26 mouse cellular contexts compared by ENCODE assay signal in genomic region chr14:87455630-87456175, GRCm38 (mm10). TPM values are rescaled to one million over a fixed set of nuclear protein-coding genes. Genes with fewer than 3 reads are reported as not detected.
A peak's percentile ranks its signal among the peaks of the same experiment; 100 is the strongest.
DNase-seq lines count a peak whose midpoint lies in the region; ATAC-seq lines count a peak whose summit lies in the region.
"Had no signal": no experiment of that assay in that cellular context is flagged by ENCODE, and none has a peak within 500 bp of the region (broad histone marks: within the 10 kb centered on the region; RNA-seq: fewer than 3 reads in every experiment).

No protein-coding gene starts in this region.

- peak; percentile 52; the same call in 1 of the 2 replicates for ATAC-seq in limb, embryonic 11.5 days (ENCODE audit: insufficient number of reproducible peaks, low FRiP score, low TSS enrichment, low read depth)
- ATAC-seq: forebrain, embryonic 16.5 days; inflammation-experienced regulatory T-cells, adult 6 months; liver, embryonic 12.5 days; liver, postnatal 0 days had no signal

- no peak overlapping the region for H3K4me3 ChIP-seq in limb, embryonic 11.5 days (ENCODE audit: low read depth, low read length)
- no peak overlapping the region for H3K4me3 ChIP-seq in limb, embryonic 10.5 days
- H3K4me3 ChIP-seq: embryonic facial prominence, embryonic 13.5 days; forebrain, embryonic 10.5 days; heart, embryonic 15.5 days; hindbrain, embryonic 15.5 days; left cerebral cortex, adult 2 months; liver, embryonic 12.5 days; midbrain, embryonic 12.5 days; neural tube, embryonic 12.5 days had no signal

- WGBS in limb, embryonic 11.5 days: 80% methylated on average over 5 of the region's 5 CpGs
- WGBS in limb, embryonic 10.5 days: 95% methylated on average over 5 of the region's 5 CpGs

- H3K27ac ChIP-seq in limb, embryonic 11.5 days (replicated peaks; ENCODE audit: low read depth, low read length): no peak overlapping the region
- no peak overlapping the region for H3K27ac ChIP-seq in limb, embryonic 10.5 days
- H3K27ac ChIP-seq: embryonic facial prominence, embryonic 13.5 days; forebrain, embryonic 10.5 days; heart, embryonic 15.5 days; hindbrain, embryonic 15.5 days; left cerebral cortex, adult 2 months; liver, embryonic 12.5 days; midbrain, embryonic 12.5 days; neural tube, embryonic 12.5 days had no signal

- no peak overlapping the region for H3K9ac ChIP-seq in limb, embryonic 11.5 days (ENCODE audit: low read length)
- H3K9ac ChIP-seq: embryonic facial prominence, embryonic 13.5 days; heart, embryonic 15.5 days; hindbrain, embryonic 15.5 days; liver, embryonic 12.5 days; liver, postnatal 0 days; midbrain, embryonic 12.5 days; neural tube, embryonic 12.5 days had no signal

- H3K4me2 ChIP-seq in limb, embryonic 11.5 days (ENCODE audit: low read depth, severe bottlenecking): no peak overlapping the region
- H3K4me2 ChIP-seq: embryonic facial prominence, embryonic 13.5 days; heart, embryonic 15.5 days; hindbrain, embryonic 15.5 days; liver, embryonic 12.5 days; midbrain, embryonic 12.5 days; neural tube, embryonic 12.5 days had no signal

- no peak for DNase-seq in limb, embryonic 11.5 days (ENCODE audit: low spot score)
- no peak for DNase-seq in limb, embryonic 10.5 days (ENCODE audit: low spot score)
- DNase-seq in ES-CJ7 (ENCODE audit: low read depth, low spot score) (peak; percentile 66), R1 (ENCODE audit: low read depth, low spot score) (peak; percentile 53)
- peak; percentile 8 for DNase-seq in retina, embryonic 14.5 days (ENCODE audit: low spot score)
- no peak for DNase-seq in layer of hippocampus, postnatal 36 days
- DNase-seq: adrenal gland, postnatal 10 days; B cell, adult 2 months; cerebellum, adult 11 months; cerebellum, adult 9-10 months; embryo, embryonic 11 days; kidney, adult 11 months; kidney, postnatal 25 days; liver, postnatal 0 days; lung, postnatal 10 days; thymus, adult 2 months had no signal

- H3K9me3 ChIP-seq in limb, embryonic 11.5 days (ENCODE audit: control insufficient read depth, low read length): no peaks in the 10 kb centered on the region; the same call in 1 of the 2 replicates
- no peaks in the 10 kb centered on the region for H3K9me3 ChIP-seq in limb, embryonic 10.5 days (replicated peaks)
- H3K9me3 ChIP-seq: embryonic facial prominence, embryonic 13.5 days; heart, embryonic 15.5 days; hindbrain, embryonic 15.5 days; liver, embryonic 12.5 days; midbrain, embryonic 12.5 days; neural tube, embryonic 12.5 days had no signal

- no peaks in the 10 kb centered on the region for H3K27me3 ChIP-seq in limb, embryonic 11.5 days (ENCODE audit: control insufficient read depth, insufficient read depth, low read length)
- H3K27me3 ChIP-seq in limb, embryonic 10.5 days (ENCODE audit: low read depth, poor library complexity, severe bottlenecking): no peaks in the 10 kb centered on the region
- H3K27me3 ChIP-seq: embryonic facial prominence, embryonic 13.5 days; heart, embryonic 15.5 days; hindbrain, embryonic 15.5 days; liver, embryonic 12.5 days; midbrain, embryonic 12.5 days; neural tube, embryonic 12.5 days had no signal

- H3K36me3 ChIP-seq in limb, embryonic 11.5 days (ENCODE audit: control insufficient read depth, insufficient read depth, low read length): peaks cover 3% of the 10 kb centered on the region; the same call in 1 of the 2 replicates
- H3K36me3 ChIP-seq in limb, embryonic 10.5 days: peaks cover 11% of the 10 kb centered on the region
- H3K36me3 ChIP-seq: heart, embryonic 15.5 days; hindbrain, embryonic 15.5 days had no signal

- H3K4me1 ChIP-seq in limb, embryonic 11.5 days (ENCODE audit: control insufficient read depth, insufficient read depth, low read length): 0 out of 2 replicates have a peak, but pooled peaks cover 2% of the 10 kb centered on the region
- peaks cover 10% of the 10 kb centered on the region for H3K4me1 ChIP-seq in limb, embryonic 10.5 days
- H3K4me1 ChIP-seq: neural tube, embryonic 12.5 days had no signal

RNA-seq across cellular contexts. Expression of gene Tdrd3, which starts 39.3 kb away (rescaled TPM):
- polyA plus RNA-seq in limb, embryonic 11.5 days (2014; fragmentation: Nextera tagmentation; extraction: Ambion mirVana): 38.6 and 42.3 TPM in 2 replicates
- polyA plus RNA-seq in limb, embryonic 10.5 days (2016; fragmentation: Nextera tagmentation; extraction: Ambion mirVana): 25.2 and 31.6 TPM in 2 replicates
- total RNA-seq in layer of hippocampus, postnatal 36 days (2021): 10 to 100 TPM; 28.4 to 29.5 TPM

Comparison
In these comparisons a context has a peak if more than half of its experiments do, and no peak if none do; other contexts are left out.
1. DNase-seq: peak in ES-CJ7 (single experiment), R1 (single experiment) and retina, embryonic 14.5 days (single experiment); none in limb, embryonic 11.5 days (single experiment), limb, embryonic 10.5 days (single experiment) and layer of hippocampus, postnatal 36 days (0 of 2).